Mouse (Mus musculus) kidney, embryonic 16.5 days (tissue): ENCODE measurements around the gene Them7. TPM values are rescaled to one million over a fixed set of nuclear protein-coding genes. Genes with fewer than 3 reads are reported as not detected.

ENCODE experiments used
- ATAC-seq: fragments of 200-750 bp; cut with Nextera tagmentation; 2 replicates; pipeline ENCODE4 v1.8.0; 2017; ENCODE audit warnings: moderate TSS enrichment; ENCODE audit not compliant: low FRiP score, low TSS enrichment
- H3K27ac ChIP-seq: fragments of 300-500 bp; sonication (generic); 2 replicates; pipeline ENCODE4 v1.5.1; 2014; ENCODE audit warnings: low read length
- H3K27me3 ChIP-seq: fragments of 300-500 bp; sonication (generic); 2 replicates; pipeline ENCODE4 v1.6.1; 2014; ENCODE audit warnings: low read length, control low read depth, mixed read lengths; ENCODE audit not compliant: insufficient read depth
- H3K36me3 ChIP-seq: fragments of 300-500 bp; sonication (generic); 2 replicates; pipeline ENCODE4 v1.6.1; 2014; ENCODE audit warnings: low read length, control low read depth, mixed read lengths; ENCODE audit not compliant: insufficient read depth
- H3K4me1 ChIP-seq: fragments of 300-500 bp; sonication (generic); 2 replicates; pipeline ENCODE4 v1.6.1; 2014; ENCODE audit warnings: low read length, control low read depth, mixed read lengths; ENCODE audit not compliant: insufficient read depth
- H3K4me2 ChIP-seq: fragments of 300-500 bp; sonication (generic); replicated peaks from 2 replicates; pipeline ENCODE4 v1.6.1; 2014; ENCODE audit warnings: low read depth, low read length
- H3K4me3 ChIP-seq: fragments of 300-500 bp; sonication (generic); 2 replicates; pipeline ENCODE4 v1.5.1; 2014; ENCODE audit warnings: mild to moderate bottlenecking, low read length
- H3K9ac ChIP-seq: fragments of 300-500 bp; sonication (generic); replicated peaks from 2 replicates; pipeline ENCODE4 v1.6.1; 2014; ENCODE audit warnings: low read length
- H3K9me3 ChIP-seq: fragments of 300-500 bp; sonication (generic); 2 replicates; pipeline ENCODE4 v1.6.1; 2016; ENCODE audit warnings: low read length, control low read depth
- WGBS: fragments of 180-500 bp; shearing (Covaris S2); extraction: QIAGEN DNeasy Blood & Tissue Kit; methylation state at CpG from one replicate; pipeline ENCODE4 v1.1.7; 2014; 5-methylcytosine and 5-hydroxymethylcytosine counted together
- polyA plus RNA-seq: library from polyadenylated mRNA; unstranded; fragments of >200 nt; fragmentation: Nextera tagmentation; extraction: Ambion mirVana; gene quantifications from 2 replicates; pipeline ENCODE4 v1.2.1, GENCODE M21; 2015

Them7 gene
- polyA plus RNA-seq, 1 experiment from 2014 or later, result 4.0 TPM

GRCm38 (mm10) chr2:105414309-105414708, 190.2 kb downstream of the Them7 start:
- H3K4me1 ChIP-seq, result no peaks in the 10 kb centered on the region
- H3K4me2 ChIP-seq, result no peak overlapping the region
- no peaks in the 10 kb centered on the region for H3K36me3 ChIP-seq
- no peak overlapping the region for H3K9ac ChIP-seq
- H3K9me3 ChIP-seq, result no peaks in the 10 kb centered on the region
- H3K4me3 ChIP-seq, result no peak overlapping the region
- ATAC-seq, result no peak
- WGBS, result 77% methylated on average over 2 of the region's 2 CpGs
- no peak overlapping the region for H3K27ac ChIP-seq
- peaks cover 20% of the 10 kb centered on the region for H3K27me3 ChIP-seq

GRCm38 (mm10) chr2:105416046-105416659, 192.0 kb downstream of the Them7 start:
- 69% methylated on average over 7 of the region's 7 CpGs for WGBS
- ATAC-seq, result no peak
- no peak overlapping the region for H3K27ac ChIP-seq

GRCm38 (mm10) chr2:105416660-105417348, 192.7 kb downstream of the Them7 start:
- Histone ChIP-seq H3K4me3 (no peak overlapping the region), H3K9ac (no peak overlapping the region), H3K27ac (no peak overlapping the region), H3K27me3 (peaks cover 15% of the 10 kb centered on the region), H3K4me2 (no peak overlapping the region), H3K36me3 (no peaks in the 10 kb centered on the region), H3K4me1 (no peaks in the 10 kb centered on the region), H3K9me3 (no peaks in the 10 kb centered on the region)
- ATAC-seq, result no peak
- WGBS, result 65% methylated on average over 8 of the region's 8 CpGs

More at GRCm38 (mm10) chr2:105416046-105416659, 192.0 kb downstream of the Them7 start:
- no peak overlapping the region for H3K4me2 ChIP-seq
- no peak overlapping the region for H3K9ac ChIP-seq
- H3K9me3 ChIP-seq, result no peaks in the 10 kb centered on the region
- no peaks in the 10 kb centered on the region for H3K4me1 ChIP-seq
- no peaks in the 10 kb centered on the region for H3K36me3 ChIP-seq
- no peak overlapping the region for H3K4me3 ChIP-seq
- H3K27me3 ChIP-seq, result peaks cover 15% of the 10 kb centered on the region

- H3K36me3 ChIP-seq, result no peaks in the 10 kb centered on the region
- ATAC-seq, result no peak
- H3K4me1 ChIP-seq, result no peaks in the 10 kb centered on the region
- no peak overlapping the region for H3K27ac ChIP-seq
- no peaks in the 10 kb centered on the region for H3K9me3 ChIP-seq
- H3K4me3 ChIP-seq, result no peak overlapping the region
- no peak overlapping the region for H3K4me2 ChIP-seq
- WGBS, result 60% methylated on average over 5 of the region's 5 CpGs
- H3K27me3 ChIP-seq, result peaks cover 20% of the 10 kb centered on the region
- no peak overlapping the region for H3K9ac ChIP-seq
These were observed 193.5 kb downstream of the Them7 start for GRCm38 (mm10) chr2:105417663-105418062.

- no peak overlapping the region for H3K9ac ChIP-seq
- no peak overlapping the region for H3K27ac ChIP-seq
- H3K4me1 ChIP-seq, result no peaks in the 10 kb centered on the region
- H3K36me3 ChIP-seq, result no peaks in the 10 kb centered on the region
- WGBS, result 43% methylated on average over 12 of the region's 12 CpGs
- no peak overlapping the region for H3K4me2 ChIP-seq
- H3K4me3 ChIP-seq, result no peak overlapping the region
- H3K9me3 ChIP-seq, result no peaks in the 10 kb centered on the region
- peaks cover 16% of the 10 kb centered on the region for H3K27me3 ChIP-seq
- ATAC-seq, result peak; percentile 76
These were observed 194.6 kb downstream of the Them7 start for GRCm38 (mm10) chr2:105418629-105419227.

GRCm38 (mm10) chr2:105427447-105427846, 203.3 kb downstream of the Them7 start:
- Histone ChIP-seq H3K27me3 (peaks cover 6% of the 10 kb centered on the region; the same call in 1 of the 2 replicates), H3K27ac (no peak overlapping the region), H3K36me3 (no peaks in the 10 kb centered on the region), H3K9ac (no peak overlapping the region), H3K4me1 (no peaks in the 10 kb centered on the region), H3K4me3 (no peak overlapping the region), H3K9me3 (no peaks in the 10 kb centered on the region), H3K4me2 (no peak overlapping the region)
- 69% methylated on average over 8 of the region's 8 CpGs for WGBS
- ATAC-seq, result peak; percentile 50; the same call in 1 of the 2 replicates

GRCm38 (mm10) chr2:105428029-105428428, 203.9 kb downstream of the Them7 start:
- H3K27me3 ChIP-seq, result peaks cover 5% of the 10 kb centered on the region; the same call in 1 of the 2 replicates
- H3K4me1 ChIP-seq, result no peaks in the 10 kb centered on the region
- H3K27ac ChIP-seq, result no peak overlapping the region
- H3K36me3 ChIP-seq, result no peaks in the 10 kb centered on the region
- H3K4me3 ChIP-seq, result no peak overlapping the region
- whole genome bisulfite sequencing, result 2% methylated on average over 12 of the region's 12 CpGs
- no peak overlapping the region for H3K9ac ChIP-seq
- peak; percentile 53; the same call in 1 of the 2 replicates for ATAC-seq
- no peaks in the 10 kb centered on the region for H3K9me3 ChIP-seq
- no peak overlapping the region for H3K4me2 ChIP-seq

GRCm38 (mm10) chr2:105428467-105428866, 204.3 kb downstream of the Them7 start:
- 13% methylated on average over 6 of the region's 6 CpGs for whole genome bisulfite sequencing
- Histone ChIP-seq H3K9ac (no peak overlapping the region), H3K27me3 (peaks cover 5% of the 10 kb centered on the region; the same call in 1 of the 2 replicates), H3K4me3 (no peak overlapping the region), H3K27ac (no peak overlapping the region), H3K4me1 (0 out of 2 replicates have a peak, but pooled peaks cover 3% of the 10 kb centered on the region), H3K4me2 (no peak overlapping the region), H3K36me3 (no peaks in the 10 kb centered on the region), H3K9me3 (no peaks in the 10 kb centered on the region)
- ATAC-seq, result no peak
